Mouse (Mus musculus): ENCODE results near the gene Jrkl. TPM values are rescaled to one million over a fixed set of nuclear protein-coding genes. Genes with fewer than 3 reads are reported as not detected.

Gene Jrkl
- polyA plus RNA-seq (2017; shearing (Covaris generic)): 1 to 10 TPM; 3.6 to 3.7 TPM

GRCm38 (mm10) chr9:13245481-13245880 is at the start of gene Jrkl:
TSS of gene Jrkl (minus strand) at chr9:13245829.

GRCm38 (mm10) chr9:13246815-13247638 is 1.4 kb upstream of the Jrkl start, which contains the start of gene Ccdc82:
TSS of gene Ccdc82 (plus strand) at chr9:13246955.

Other genes starting within 250 kb of the Jrkl start
- gene Ccdc82, start 1.1 kb upstream of the Jrkl start, polyA plus RNA-seq (2017; shearing (Covaris generic)): 10 to 100 TPM; 21.5 to 30.5 TPM
- gene Maml2, start 52.1 kb upstream of the Jrkl start, polyA plus RNA-seq (2017; shearing (Covaris generic)): 10 to 100 TPM in 1 of 2 experiments, 1 to 10 TPM in 1; 9.8 to 12.4 TPM
- not detected for gene Gm17571, start 200.9 kb upstream of the Jrkl start, polyA plus RNA-seq (2017; shearing (Covaris generic))